Mouse (Mus musculus): Measurements from ENCODE around the gene Treml1. TPM values are rescaled to one million over a fixed set of nuclear protein-coding genes. Genes with fewer than 3 reads are reported as not detected.

Gene Treml1
- polyA plus RNA-seq, 1 experiment, result 669 TPM

- Histone ChIP-seq H3K9me3 (no peaks in the 10 kb centered on the region), H3K4me3 (replicated peaks) (no peak overlapping the region), H3K27me3 (replicated peaks) (no peaks in the 10 kb centered on the region), H3K36me3 (replicated peaks; ENCODE audit: low read length) (peaks cover 72% of the 10 kb centered on the region), H3K4me1 (peaks cover 36% of the 10 kb centered on the region)
- TF ChIP-seq FLI1 (IDR thresholded peaks at IDR 0.05; ENCODE audit: low read length), result no peak
- no peak for TF ChIP-seq GATA1 (IDR thresholded peaks at IDR 0.05; ENCODE audit: borderline replicate concordance, low read length)
Observed at GRCm38 (mm10) chr17:48376102-48376501, 16.4 kb downstream of the Treml1 start.

- Histone ChIP-seq H3K36me3 (replicated peaks; ENCODE audit: low read length) (peaks cover 73% of the 10 kb centered on the region), H3K27me3 (replicated peaks) (no peaks in the 10 kb centered on the region), H3K9me3 (no peaks in the 10 kb centered on the region), H3K4me1 (peaks cover 32% of the 10 kb centered on the region), H3K4me3 (replicated peaks) (no peak overlapping the region)
- TF ChIP-seq GATA1 (IDR thresholded peaks at IDR 0.05; ENCODE audit: borderline replicate concordance, low read length) (no peak), FLI1 (IDR thresholded peaks at IDR 0.05; ENCODE audit: low read length) (no peak)
Observed at GRCm38 (mm10) chr17:48379050-48379449, 19.3 kb downstream of the Treml1 start.

- Histone ChIP-seq H3K4me3 (replicated peaks) (no peak overlapping the region), H3K9me3 (no peaks in the 10 kb centered on the region), H3K27me3 (replicated peaks) (no peaks in the 10 kb centered on the region), H3K36me3 (replicated peaks; ENCODE audit: low read length) (peaks cover 99% of the 10 kb centered on the region), H3K4me1 (peaks cover 45% of the 10 kb centered on the region)
- TF ChIP-seq GATA1 (IDR thresholded peaks at IDR 0.05; ENCODE audit: borderline replicate concordance, low read length), result no peak
- TF ChIP-seq FLI1 (IDR thresholded peaks at IDR 0.05; ENCODE audit: low read length), result no peak
Observed at GRCm38 (mm10) chr17:48385786-48386461, 26.2 kb downstream of the Treml1 start.

DNA sequence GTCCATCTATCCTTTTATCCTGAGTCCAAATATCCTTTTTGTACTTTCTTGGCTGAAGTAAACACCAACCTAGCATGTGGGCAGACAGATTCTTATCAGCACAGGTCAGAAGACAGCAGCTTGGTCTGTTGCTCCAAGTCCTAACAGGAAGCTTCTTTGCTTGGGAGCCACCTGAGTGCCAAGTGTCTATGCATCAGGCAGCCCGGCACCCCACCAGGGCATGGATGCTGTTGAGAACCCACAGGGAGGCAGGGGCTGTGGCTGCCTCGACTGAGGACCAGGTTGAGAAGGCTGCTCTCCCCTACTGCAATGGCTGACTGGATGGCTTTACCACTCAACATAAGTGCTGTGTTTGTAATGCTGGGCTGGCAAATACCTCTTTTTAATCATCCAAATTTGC, 28.9 kb downstream of the Treml1 start:
- no peak overlapping the region for H3K4me3 ChIP-seq (replicated peaks)
- H3K4me1 ChIP-seq, result peaks cover 46% of the 10 kb centered on the region
- no peaks in the 10 kb centered on the region for H3K9me3 ChIP-seq
- no peaks in the 10 kb centered on the region for H3K27me3 ChIP-seq (replicated peaks)
- TF ChIP-seq GATA1 (IDR thresholded peaks at IDR 0.05; ENCODE audit: borderline replicate concordance, low read length) (no peak), FLI1 (IDR thresholded peaks at IDR 0.05; ENCODE audit: low read length) (no peak)
- H3K36me3 ChIP-seq (replicated peaks; ENCODE audit: low read length), result peaks cover 99% of the 10 kb centered on the region

DNA sequence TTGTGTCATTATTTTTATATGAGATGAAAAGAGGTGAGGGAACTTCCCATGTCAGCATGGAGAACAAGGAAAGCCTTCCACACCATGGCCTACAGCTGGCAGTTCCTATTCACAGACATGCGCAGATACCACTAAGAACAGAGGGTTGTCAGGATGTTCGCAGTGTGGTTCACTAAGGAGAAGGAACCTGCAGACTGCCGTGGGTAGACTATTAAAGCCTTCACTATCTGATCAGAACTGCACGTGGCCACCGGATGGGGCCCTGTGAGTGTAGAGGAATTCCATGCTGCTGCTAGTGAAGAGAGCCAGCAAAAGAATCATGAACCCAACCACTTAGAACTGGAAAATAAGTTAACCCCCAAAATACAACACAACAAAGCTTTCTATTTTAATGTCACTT, 29.7 kb downstream of the Treml1 start:
- peaks cover 99% of the 10 kb centered on the region for H3K36me3 ChIP-seq (replicated peaks; ENCODE audit: low read length)
- H3K4me1 ChIP-seq, result peaks cover 51% of the 10 kb centered on the region
- no peaks in the 10 kb centered on the region for H3K27me3 ChIP-seq (replicated peaks)
- TF ChIP-seq FLI1 (IDR thresholded peaks at IDR 0.05; ENCODE audit: low read length) (no peak), GATA1 (IDR thresholded peaks at IDR 0.05; ENCODE audit: borderline replicate concordance, low read length) (no peak)
- no peaks in the 10 kb centered on the region for H3K9me3 ChIP-seq
- H3K4me3 ChIP-seq (replicated peaks), result no peak overlapping the region

GRCm38 (mm10) chr17:48391446-48391845, 31.7 kb downstream of the Treml1 start:
- no peaks in the 10 kb centered on the region for H3K9me3 ChIP-seq
- H3K27me3 ChIP-seq (replicated peaks), result no peaks in the 10 kb centered on the region
- H3K4me3 ChIP-seq (replicated peaks), result no peak overlapping the region
- peaks cover 61% of the 10 kb centered on the region for H3K4me1 ChIP-seq
- peaks cover 99% of the 10 kb centered on the region for H3K36me3 ChIP-seq (replicated peaks; ENCODE audit: low read length)
- no peak for TF ChIP-seq GATA1 (IDR thresholded peaks at IDR 0.05; ENCODE audit: borderline replicate concordance, low read length)
- TF ChIP-seq FLI1 (IDR thresholded peaks at IDR 0.05; ENCODE audit: low read length), result no peak

DNA sequence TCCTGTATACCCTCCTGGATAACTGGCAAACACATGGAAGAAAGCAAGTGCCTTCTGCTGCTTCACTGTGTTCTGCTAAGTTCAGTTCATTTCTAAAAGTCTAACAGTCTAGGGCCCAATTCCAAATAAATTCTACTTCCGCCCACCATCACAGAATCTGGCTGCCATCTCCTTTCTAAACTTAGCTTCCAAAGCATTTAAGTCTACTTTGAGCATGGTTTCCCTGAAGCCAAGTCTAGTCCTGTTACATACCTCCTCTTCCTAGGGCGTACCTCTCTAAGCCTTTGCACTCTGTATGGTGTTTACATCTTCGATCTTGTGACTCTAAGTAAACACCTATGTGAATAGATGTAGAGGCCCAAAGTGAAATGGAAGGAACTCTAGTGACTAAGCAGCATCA, 32.9 kb downstream of the Treml1 start:
- peaks cover 72% of the 10 kb centered on the region for H3K4me1 ChIP-seq
- peaks cover 100% of the 10 kb centered on the region for H3K36me3 ChIP-seq (replicated peaks; ENCODE audit: low read length)
- no peak for TF ChIP-seq GATA1 (IDR thresholded peaks at IDR 0.05; ENCODE audit: borderline replicate concordance, low read length)
- TF ChIP-seq FLI1 (IDR thresholded peaks at IDR 0.05; ENCODE audit: low read length), result no peak
- no peaks in the 10 kb centered on the region for H3K27me3 ChIP-seq (replicated peaks)
- H3K9me3 ChIP-seq, result no peaks in the 10 kb centered on the region
- H3K4me3 ChIP-seq (replicated peaks), result no peak overlapping the region

DNA sequence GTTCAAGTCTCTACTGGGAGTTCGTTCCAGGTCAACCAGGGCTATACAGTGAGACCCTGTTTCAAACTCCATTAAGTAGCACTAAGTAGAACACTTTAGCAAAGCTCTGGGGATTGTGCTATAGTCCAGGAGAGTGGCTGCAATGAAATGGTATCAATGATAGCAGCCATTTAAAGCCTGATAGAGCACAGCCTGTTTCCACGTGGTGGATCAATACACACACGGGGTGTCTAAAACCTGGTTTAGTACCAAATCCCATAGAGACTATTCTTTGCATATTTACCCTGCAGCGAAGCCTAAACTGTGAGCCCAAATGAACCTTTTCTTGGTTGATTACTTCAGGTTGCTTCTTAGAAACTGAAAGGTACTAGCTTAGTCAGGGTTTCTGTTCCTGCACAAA, 42.0 kb downstream of the Treml1 start:
- H3K36me3 ChIP-seq (replicated peaks; ENCODE audit: low read length), result peaks cover 85% of the 10 kb centered on the region
- peaks cover 83% of the 10 kb centered on the region for H3K4me1 ChIP-seq
- no peaks in the 10 kb centered on the region for H3K27me3 ChIP-seq (replicated peaks)
- no peaks in the 10 kb centered on the region for H3K9me3 ChIP-seq
- no peak overlapping the region for H3K4me3 ChIP-seq (replicated peaks)
- TF ChIP-seq FLI1 (IDR thresholded peaks at IDR 0.05; ENCODE audit: low read length) (no peak), GATA1 (IDR thresholded peaks at IDR 0.05; ENCODE audit: borderline replicate concordance, low read length) (no peak)

- peaks cover 83% of the 10 kb centered on the region for H3K4me1 ChIP-seq
- H3K36me3 ChIP-seq (replicated peaks; ENCODE audit: low read length), result peaks cover 78% of the 10 kb centered on the region
- H3K9me3 ChIP-seq, result no peaks in the 10 kb centered on the region
Observed at GRCm38 (mm10) chr17:48402751-48403150, 43.0 kb downstream of the Treml1 start.

GRCm38 (mm10) chr17:48403848-48404247, 44.1 kb downstream of the Treml1 start:
- no peaks in the 10 kb centered on the region for H3K9me3 ChIP-seq
- H3K4me1 ChIP-seq, result peaks cover 80% of the 10 kb centered on the region
- peaks cover 67% of the 10 kb centered on the region for H3K36me3 ChIP-seq (replicated peaks; ENCODE audit: low read length)
- TF ChIP-seq GATA1 (IDR thresholded peaks at IDR 0.05; ENCODE audit: borderline replicate concordance, low read length), result no peak
- no peak for TF ChIP-seq FLI1 (IDR thresholded peaks at IDR 0.05; ENCODE audit: low read length)
- no peak overlapping the region for H3K4me3 ChIP-seq (replicated peaks)
- H3K27me3 ChIP-seq (replicated peaks), result no peaks in the 10 kb centered on the region

More at GRCm38 (mm10) chr17:48402751-48403150, 43.0 kb downstream of the Treml1 start:
- no peaks in the 10 kb centered on the region for H3K27me3 ChIP-seq (replicated peaks)
- TF ChIP-seq FLI1 (IDR thresholded peaks at IDR 0.05; ENCODE audit: low read length) (no peak), GATA1 (IDR thresholded peaks at IDR 0.05; ENCODE audit: borderline replicate concordance, low read length) (no peak)
- H3K4me3 ChIP-seq (replicated peaks), result no peak overlapping the region
